Mouse (Mus musculus): ENCODE data around the gene Cacnb3. TPM values are rescaled to one million over a fixed set of nuclear protein-coding genes. Genes with fewer than 3 reads are reported as not detected.
A peak's percentile ranks its signal among the peaks of the same experiment; 100 is the strongest.

Cacnb3 gene
- total RNA-seq, 1 experiment, result 32.0 TPM

GRCm38 (mm10) chr15:98676940-98677728 is 46.5 kb downstream of the Cacnb3 start, which contains the start of gene Rnd1:
TSS of gene Rnd1 (minus strand) at chr15:98677461.
- peak; percentile 85 for DNase-seq (ENCODE audit: low read depth, low spot score)
- Histone ChIP-seq H3K36me3 (ENCODE audit: control insufficient read depth, insufficient read depth, low read length, poor library complexity, severe bottlenecking) (peaks cover 2% of the 10 kb centered on the region; the same call in 1 of the 2 replicates), H3K4me3 (ENCODE audit: insufficient read depth in 1 of 2, low read depth in 1 of 2, low read length in 2 of 2, poor library complexity in 1 of 2, severe bottlenecking in 1 of 2) (peak within 1 kb of the TSS; percentile 49 to 72), H3K9ac (ENCODE audit: insufficient read depth, low read depth, low read length, poor library complexity, severe bottlenecking) (peak within 1 kb of the TSS; percentile 52), H3K4me1 (ENCODE audit: control insufficient read depth in 2 of 2, insufficient read depth in 2 of 2, low read length in 2 of 2, poor library complexity in 1 of 2) (peaks cover 2 to 13% of the 10 kb centered on the region in 2 experiments; a peak in 2 of 4 replicates), H3K27ac (ENCODE audit: insufficient read depth, low read depth, low read length, poor library complexity, severe bottlenecking) (no peak within 1 kb of the TSS), H3K9me3 (ENCODE audit: control insufficient read depth, insufficient read depth, low read depth, low read length) (no peaks in the 10 kb centered on the region)
- peak; percentile 91 for TF ChIP-seq CHD2 (IDR thresholded peaks at IDR 0.05; ENCODE audit: low read depth, low read length)
- no peak for TF ChIP-seq HCFC1 (IDR thresholded peaks at IDR 0.05; ENCODE audit: borderline replicate concordance, insufficient read depth, low read length)
- in situ Hi-C loops (cut with MboI; ENCODE audit: low sequenced_read_pairs in 2 of 2, unreplicated experiment in 2 of 2), result no loop called here

- no peak for DNase-seq (ENCODE audit: low read depth, low spot score)
- in situ Hi-C loops (cut with MboI; ENCODE audit: low sequenced_read_pairs in 2 of 2, unreplicated experiment in 2 of 2), result no loop called here
- no peak overlapping the region for H3K27ac ChIP-seq (ENCODE audit: insufficient read depth, low read depth, low read length, poor library complexity, severe bottlenecking)
- no peak overlapping the region for H3K4me3 ChIP-seq (ENCODE audit: insufficient read depth in 1 of 2, low read depth in 1 of 2, low read length in 2 of 2, poor library complexity in 1 of 2, severe bottlenecking in 1 of 2)
- no peaks in the 10 kb centered on the region for H3K36me3 ChIP-seq (ENCODE audit: control insufficient read depth, insufficient read depth, low read length, poor library complexity, severe bottlenecking)
- H3K9ac ChIP-seq (ENCODE audit: insufficient read depth, low read depth, low read length, poor library complexity, severe bottlenecking), result no peak overlapping the region
- TF ChIP-seq ZC3H11A (IDR thresholded peaks at IDR 0.05; ENCODE audit: borderline replicate concordance, low read depth, low read length), result no peak
- no peak for TF ChIP-seq HCFC1 (IDR thresholded peaks at IDR 0.05; ENCODE audit: borderline replicate concordance, insufficient read depth, low read length)
- TF ChIP-seq MAFK (IDR thresholded peaks at IDR 0.05; ENCODE audit: insufficient read depth, low read depth, low read length), result no peak
- no peak for TF ChIP-seq ZNF384 (IDR thresholded peaks at IDR 0.05; ENCODE audit: low read depth, low read length)
- no peak for TF ChIP-seq CHD2 (IDR thresholded peaks at IDR 0.05; ENCODE audit: low read depth, low read length)
- H3K9me3 ChIP-seq (ENCODE audit: control insufficient read depth, insufficient read depth, low read depth, low read length), result no peaks in the 10 kb centered on the region
- peaks cover 2 to 13% of the 10 kb centered on the region in 2 experiments; a peak in 2 of 4 replicates for H3K4me1 ChIP-seq (ENCODE audit: control insufficient read depth in 2 of 2, insufficient read depth in 2 of 2, low read length in 2 of 2, poor library complexity in 1 of 2)
Observed at GRCm38 (mm10) chr15:98677977-98678376, 47.3 kb downstream of the Cacnb3 start.

DNA sequence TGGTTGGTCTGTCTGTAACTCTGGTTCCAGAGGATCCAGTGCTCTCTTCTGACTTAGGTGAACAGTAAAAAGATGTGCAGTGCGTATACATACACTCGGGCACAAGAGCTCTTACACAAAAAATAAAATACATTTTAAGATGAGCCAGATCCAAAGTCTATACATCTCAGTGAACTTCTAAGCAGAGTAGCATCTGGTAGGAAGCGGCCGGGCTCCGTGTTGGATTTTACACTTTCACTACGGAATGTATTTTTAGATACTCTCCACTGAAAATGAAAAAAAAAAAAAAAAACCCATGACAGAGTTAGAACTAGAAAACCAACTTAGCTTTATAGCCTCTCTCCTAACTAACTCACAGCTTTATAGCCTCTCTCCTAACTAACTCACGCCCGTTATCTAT is 50.0 kb downstream of the Cacnb3 start:
- Histone ChIP-seq H3K9me3 (ENCODE audit: control insufficient read depth, insufficient read depth, low read depth, low read length) (no peaks in the 10 kb centered on the region), H3K4me3 (ENCODE audit: insufficient read depth in 1 of 2, low read depth in 1 of 2, low read length in 2 of 2, poor library complexity in 1 of 2, severe bottlenecking in 1 of 2) (no peak overlapping the region), H3K27ac (ENCODE audit: insufficient read depth, low read depth, low read length, poor library complexity, severe bottlenecking) (no peak overlapping the region), H3K4me1 (ENCODE audit: control insufficient read depth in 2 of 2, insufficient read depth in 2 of 2, low read length in 2 of 2, poor library complexity in 1 of 2) (peaks cover 0 to 7% of the 10 kb centered on the region in 2 experiments; a peak in 1 of 4 replicates), H3K9ac (ENCODE audit: insufficient read depth, low read depth, low read length, poor library complexity, severe bottlenecking) (no peak overlapping the region), H3K36me3 (ENCODE audit: control insufficient read depth, insufficient read depth, low read length, poor library complexity, severe bottlenecking) (no peaks in the 10 kb centered on the region)
- in situ Hi-C loops (cut with MboI; ENCODE audit: low sequenced_read_pairs in 2 of 2, unreplicated experiment in 2 of 2), result no loop called here
- TF ChIP-seq CHD2 (IDR thresholded peaks at IDR 0.05; ENCODE audit: low read depth, low read length) (no peak), ZC3H11A (IDR thresholded peaks at IDR 0.05; ENCODE audit: borderline replicate concordance, low read depth, low read length) (no peak), ZNF384 (IDR thresholded peaks at IDR 0.05; ENCODE audit: low read depth, low read length) (no peak), MAFK (IDR thresholded peaks at IDR 0.05; ENCODE audit: insufficient read depth, low read depth, low read length) (no peak), HCFC1 (IDR thresholded peaks at IDR 0.05; ENCODE audit: borderline replicate concordance, insufficient read depth, low read length) (no peak)
- no peak for DNase-seq (ENCODE audit: low read depth, low spot score)

DNA sequence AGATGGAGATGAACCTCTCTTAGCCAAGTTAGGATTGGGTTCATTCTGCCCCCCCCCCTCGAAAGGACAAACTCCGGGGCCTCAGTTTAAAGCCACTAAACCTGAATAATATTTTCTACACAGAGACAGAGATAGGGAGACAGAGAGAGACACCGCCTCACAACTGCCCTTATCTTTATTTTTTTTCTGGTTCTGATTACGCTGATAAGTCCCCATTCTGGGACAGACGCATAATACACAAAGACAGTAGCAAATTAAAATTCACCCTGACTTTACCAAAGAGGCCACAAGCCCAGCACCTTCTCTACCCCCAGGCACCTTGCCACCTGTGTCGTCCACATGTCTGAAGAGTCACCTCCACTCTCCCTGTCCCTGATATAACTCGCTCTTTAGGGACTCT is 51.0 kb downstream of the Cacnb3 start:
- Histone ChIP-seq H3K4me3 (ENCODE audit: insufficient read depth in 1 of 2, low read depth in 1 of 2, low read length in 2 of 2, poor library complexity in 1 of 2, severe bottlenecking in 1 of 2) (no peak overlapping the region), H3K9me3 (ENCODE audit: control insufficient read depth, insufficient read depth, low read depth, low read length) (no peaks in the 10 kb centered on the region), H3K9ac (ENCODE audit: insufficient read depth, low read depth, low read length, poor library complexity, severe bottlenecking) (no peak overlapping the region), H3K36me3 (ENCODE audit: control insufficient read depth, insufficient read depth, low read length, poor library complexity, severe bottlenecking) (no peaks in the 10 kb centered on the region), H3K27ac (ENCODE audit: insufficient read depth, low read depth, low read length, poor library complexity, severe bottlenecking) (no peak overlapping the region), H3K4me1 (ENCODE audit: control insufficient read depth in 2 of 2, insufficient read depth in 2 of 2, low read length in 2 of 2, poor library complexity in 1 of 2) (peaks cover 0 to 4% of the 10 kb centered on the region in 2 experiments; a peak in 1 of 4 replicates)
- in situ Hi-C loops (cut with MboI; ENCODE audit: low sequenced_read_pairs in 2 of 2, unreplicated experiment in 2 of 2), result no loop called here
- DNase-seq (ENCODE audit: low read depth, low spot score), result no peak
- TF ChIP-seq ZNF384 (IDR thresholded peaks at IDR 0.05; ENCODE audit: low read depth, low read length) (no peak), ZC3H11A (IDR thresholded peaks at IDR 0.05; ENCODE audit: borderline replicate concordance, low read depth, low read length) (no peak), HCFC1 (IDR thresholded peaks at IDR 0.05; ENCODE audit: borderline replicate concordance, insufficient read depth, low read length) (no peak), MAFK (IDR thresholded peaks at IDR 0.05; ENCODE audit: insufficient read depth, low read depth, low read length) (no peak), CHD2 (IDR thresholded peaks at IDR 0.05; ENCODE audit: low read depth, low read length) (no peak)

All from ES-E14 (cell line).